Comparison of ENCODE assay signal across 16 mouse cellular contexts in the genomic region with DNA sequence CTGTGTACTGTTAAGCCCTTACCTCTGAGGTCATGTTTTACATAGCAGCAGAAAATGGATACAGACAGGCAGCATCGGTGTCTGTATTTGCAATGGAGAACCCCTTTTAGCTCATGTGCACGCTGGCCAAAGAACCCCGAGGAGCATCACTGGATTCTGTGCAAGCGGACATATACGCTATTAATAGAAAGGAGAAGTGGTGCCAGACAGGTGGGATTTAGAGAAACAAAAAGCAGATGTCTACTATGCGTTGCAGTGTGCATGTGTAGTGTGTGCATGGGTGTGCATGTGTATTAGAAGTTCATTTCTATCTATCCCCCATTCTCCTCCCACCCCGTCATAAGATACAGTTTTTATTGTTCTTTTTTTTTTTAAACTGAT. TPM values are rescaled to one million over a fixed set of nuclear protein-coding genes. Genes with fewer than 3 reads are reported as not detected.
DNase-seq lines count a peak whose midpoint lies in the region; ATAC-seq and TF ChIP-seq lines count a peak whose summit lies in the region.
"Had no signal": no experiment of that assay in that cellular context is flagged by ENCODE, and none has a peak within 500 bp of the region (broad histone marks: within the 10 kb centered on the region; RNA-seq: fewer than 3 reads in every experiment).

No protein-coding gene starts in this region.

- H3K36me3 ChIP-seq in heart, embryonic 13.5 days = no peaks in the 10 kb centered on the region
- no peaks in the 10 kb centered on the region for H3K36me3 ChIP-seq in heart, adult 2 months (ENCODE audit: control insufficient read depth, insufficient read depth, low read length)
- H3K36me3 ChIP-seq in intestine, embryonic 16.5 days (ENCODE audit: control insufficient read depth, insufficient read depth, low read length) = no peaks in the 10 kb centered on the region
- no peaks in the 10 kb centered on the region for H3K36me3 ChIP-seq in stomach, embryonic 16.5 days (ENCODE audit: control insufficient read depth, insufficient read depth, low read length)
- H3K36me3 ChIP-seq in midbrain, postnatal 0 days (ENCODE audit: insufficient read depth, low read length) = no peaks in the 10 kb centered on the region
- H3K36me3 ChIP-seq: forebrain, embryonic 12.5 days; G1E; limb, embryonic 15.5 days; midbrain, embryonic 12.5 days had no signal

- ATAC-seq in heart, embryonic 13.5 days (ENCODE audit: extremely low read depth, insufficient number of reproducible peaks, low FRiP score, low TSS enrichment) = no peak
- peak; percentile 54 for ATAC-seq in intestine, embryonic 16.5 days
- ATAC-seq in stomach, embryonic 16.5 days (ENCODE audit: insufficient read depth, low FRiP score) = peak; percentile 76
- ATAC-seq in midbrain, postnatal 0 days (ENCODE audit: low FRiP score) = no peak

- H3K4me3 ChIP-seq in heart, embryonic 13.5 days = 0 out of 2 replicates have a peak overlapping the region, but pooled peaks have one; percentile 35
- H3K4me3 ChIP-seq in heart, adult 2 months = no peak overlapping the region
- no peak overlapping the region for H3K4me3 ChIP-seq in intestine, embryonic 16.5 days (ENCODE audit: low read length)
- no peak overlapping the region for H3K4me3 ChIP-seq in stomach, embryonic 16.5 days (replicated peaks; ENCODE audit: low read length)
- no peak overlapping the region for H3K4me3 ChIP-seq in midbrain, postnatal 0 days (ENCODE audit: low read depth, low read length)
- H3K4me3 ChIP-seq: forebrain, embryonic 12.5 days; limb, embryonic 15.5 days; midbrain, embryonic 12.5 days had no signal

- no peak for TF ChIP-seq CTCF in heart, adult 2 months (IDR thresholded peaks at IDR 0.05)
- no peak for TF ChIP-seq CTCF in midbrain, postnatal 0 days (IDR thresholded peaks at IDR 0.05)

- intact Hi-C loops in heart, adult 2 months (cut with DNase I) = no loop called here

- DNase-seq in heart, adult 2 months = no peak
- peak; percentile 24 to 30 for DNase-seq in spleen, postnatal 36 days (ENCODE audit: low spot score in 2 of 2)
- no peak for DNase-seq in spleen, postnatal 14 days (ENCODE audit: low spot score in 2 of 2)
- DNase-seq in cerebellum, adult 11-12 months = no peak
- no peak for DNase-seq in midbrain, postnatal 0 days (ENCODE audit: low spot score)
- DNase-seq: cerebellum, adult 9-11 months; kidney, adult 9 months; thymus, postnatal 25 days had no signal

- H3K4me1 ChIP-seq in heart, embryonic 13.5 days = peaks cover 17% of the 10 kb centered on the region
- 0 out of 2 replicates have a peak, but pooled peaks cover 1% of the 10 kb centered on the region for H3K4me1 ChIP-seq in heart, adult 2 months (ENCODE audit: control insufficient read depth, insufficient read depth, low read length)
- peaks cover 12% of the 10 kb centered on the region for H3K4me1 ChIP-seq in intestine, embryonic 16.5 days (ENCODE audit: control insufficient read depth, insufficient read depth, low read length)
- H3K4me1 ChIP-seq in stomach, embryonic 16.5 days (ENCODE audit: control insufficient read depth, insufficient read depth, low read length) = 0 out of 2 replicates have a peak, but pooled peaks cover 7% of the 10 kb centered on the region
- H3K4me1 ChIP-seq in midbrain, postnatal 0 days (ENCODE audit: insufficient read depth, low read length) = no peaks in the 10 kb centered on the region
- H3K4me1 ChIP-seq: forebrain, embryonic 12.5 days; limb, embryonic 15.5 days; midbrain, embryonic 12.5 days had no signal

- peak overlapping the region; percentile 39 for H3K27ac ChIP-seq in heart, embryonic 13.5 days (replicated peaks)
- H3K27ac ChIP-seq in heart, adult 2 months = no peak overlapping the region; the same call in 1 of the 2 replicates
- H3K27ac ChIP-seq in intestine, embryonic 16.5 days (ENCODE audit: low read length) = peak overlapping the region; percentile 63
- H3K27ac ChIP-seq in stomach, embryonic 16.5 days (ENCODE audit: low read length) = peak overlapping the region; percentile 58
- H3K27ac ChIP-seq in midbrain, postnatal 0 days (ENCODE audit: low read depth, low read length) = no peak overlapping the region
- H3K27ac ChIP-seq: forebrain, embryonic 12.5 days; hindbrain, embryonic 14.5 days; limb, embryonic 15.5 days; midbrain, embryonic 12.5 days had no signal

- no peaks in the 10 kb centered on the region for H3K27me3 ChIP-seq in heart, embryonic 13.5 days (replicated peaks)
- no peaks in the 10 kb centered on the region for H3K27me3 ChIP-seq in heart, adult 2 months (ENCODE audit: control insufficient read depth, insufficient read depth, low read length)
- H3K27me3 ChIP-seq in intestine, embryonic 16.5 days (replicated peaks; ENCODE audit: control insufficient read depth, insufficient read depth, low read length) = no peaks in the 10 kb centered on the region
- no peaks in the 10 kb centered on the region for H3K27me3 ChIP-seq in stomach, embryonic 16.5 days (ENCODE audit: control insufficient read depth, insufficient read depth, low read length)
- H3K27me3 ChIP-seq in midbrain, postnatal 0 days (ENCODE audit: insufficient read depth, low read length) = no peaks in the 10 kb centered on the region
- H3K27me3 ChIP-seq: forebrain, embryonic 12.5 days; limb, embryonic 15.5 days; midbrain, embryonic 12.5 days had no signal

- H3K9me3 ChIP-seq in heart, embryonic 13.5 days = 0 out of 2 replicates have a peak, but pooled peaks cover 3% of the 10 kb centered on the region
- no peaks in the 10 kb centered on the region for H3K9me3 ChIP-seq in intestine, embryonic 16.5 days (ENCODE audit: control insufficient read depth, low read length)
- no peaks in the 10 kb centered on the region for H3K9me3 ChIP-seq in stomach, embryonic 16.5 days (replicated peaks; ENCODE audit: control insufficient read depth, low read length)
- no peaks in the 10 kb centered on the region for H3K9me3 ChIP-seq in midbrain, postnatal 0 days (ENCODE audit: low read length)
- H3K9me3 ChIP-seq: forebrain, embryonic 12.5 days; G1E; limb, embryonic 15.5 days; midbrain, embryonic 12.5 days had no signal

- TF ChIP-seq POLR2A in heart, adult 2 months (IDR thresholded peaks at IDR 0.05; ENCODE audit: insufficient read depth, low read depth, low read length) = no peak

- H3K9ac ChIP-seq in heart, embryonic 13.5 days = peak overlapping the region; percentile 62; the same call in 1 of the 2 replicates
- no peak overlapping the region for H3K9ac ChIP-seq in heart, adult 2 months (ENCODE audit: low read depth, low read length)
- H3K9ac ChIP-seq in intestine, embryonic 16.5 days (ENCODE audit: low read depth, low read length) = no peak overlapping the region
- no peak overlapping the region for H3K9ac ChIP-seq in stomach, embryonic 16.5 days (ENCODE audit: low read length)
- H3K9ac ChIP-seq in midbrain, postnatal 0 days (replicated peaks; ENCODE audit: low read length, poor library complexity, severe bottlenecking) = no peak overlapping the region
- H3K9ac ChIP-seq: forebrain, embryonic 12.5 days; hindbrain, embryonic 14.5 days; limb, embryonic 15.5 days; midbrain, embryonic 12.5 days had no signal

- TF ChIP-seq EP300 in heart, adult 2 months (IDR thresholded peaks at IDR 0.05; ENCODE audit: insufficient read depth, low read depth, low read length) = no peak

- 40% methylated on average over 7 of the region's 7 CpGs for WGBS in heart, embryonic 13.5 days
- WGBS in heart, adult 2 months = 39% methylated on average over 7 of the region's 7 CpGs
- 54% methylated on average over 7 of the region's 7 CpGs for WGBS in intestine, embryonic 16.5 days
- 67% methylated on average over 7 of the region's 7 CpGs for WGBS in stomach, embryonic 16.5 days
- WGBS in midbrain, postnatal 0 days = 77% methylated on average over 7 of the region's 7 CpGs

- peak overlapping the region; percentile 67 for H3K4me2 ChIP-seq in heart, embryonic 13.5 days
- H3K4me2 ChIP-seq in intestine, embryonic 16.5 days (ENCODE audit: low read depth, low read length) = no peak overlapping the region
- H3K4me2 ChIP-seq in stomach, embryonic 16.5 days (ENCODE audit: low read depth, low read length) = no peak overlapping the region
- no peak overlapping the region for H3K4me2 ChIP-seq in midbrain, postnatal 0 days (ENCODE audit: low read depth, low read length, poor library complexity, severe bottlenecking)
- H3K4me2 ChIP-seq: forebrain, embryonic 12.5 days; hindbrain, embryonic 14.5 days; limb, embryonic 15.5 days; midbrain, embryonic 12.5 days had no signal

- H3K79me2 ChIP-seq in heart, adult 2 months (replicated peaks; ENCODE audit: control insufficient read depth, insufficient read depth, low read length) = no peaks in the 10 kb centered on the region

RNA-seq across cellular contexts. Expression of gene Ppp1r12a, which starts 6.3 kb away (rescaled TPM):
- 88.1 and 100.0 TPM in 2 replicates for polyA plus RNA-seq in heart, embryonic 13.5 days (2015; fragmentation: Nextera tagmentation; extraction: Ambion mirVana)
- total RNA-seq in heart, adult 2 months (2021) = 10 to 100 TPM; 58.3 to 59.4 TPM
- polyA plus RNA-seq in heart, adult 2 months (2012; rRNA removed) = 19.4 and 35.2 TPM in 2 replicates
- 89.6 and 101 TPM in 2 replicates for polyA plus RNA-seq in intestine, embryonic 16.5 days (2015; fragmentation: Nextera tagmentation; extraction: Ambion mirVana)
- polyA plus RNA-seq in stomach, embryonic 16.5 days (2015; fragmentation: Nextera tagmentation; extraction: Ambion mirVana) = 104 and 117 TPM in 2 replicates
- 71.7 and 83.9 TPM in 2 replicates for total RNA-seq in midbrain, postnatal 0 days (2014; rRNA removed)
- 52.0 and 54.3 TPM in 2 replicates for polyA plus RNA-seq in midbrain, postnatal 0 days (2015; fragmentation: Nextera tagmentation; extraction: Ambion mirVana)

Comparison
In these comparisons a context has a peak if more than half of its experiments do, and no peak if none do; other contexts are left out.
1. H3K27ac ChIP-seq: peak in heart, embryonic 13.5 days (single experiment), intestine, embryonic 16.5 days (single experiment) and stomach, embryonic 16.5 days (single experiment); none in heart, adult 2 months (single experiment) and midbrain, postnatal 0 days (single experiment).
2. DNase-seq: peak in spleen, postnatal 36 days (2 of 2); none in heart, adult 2 months (0 of 2), spleen, postnatal 14 days (0 of 2), cerebellum, adult 11-12 months (single experiment) and midbrain, postnatal 0 days (single experiment).
3. ATAC-seq: peak in intestine, embryonic 16.5 days (single experiment) and stomach, embryonic 16.5 days (single experiment); none in heart, embryonic 13.5 days (single experiment) and midbrain, postnatal 0 days (single experiment).